Mouse (Mus musculus): ENCODE data around the gene Ndufs2.

- no peak for TF ChIP-seq POLR2A (IDR thresholded peaks at IDR 0.05; ENCODE audit: control insufficient read depth, low read depth, low read length)
- TF ChIP-seq CTCF (IDR thresholded peaks at IDR 0.05; ENCODE audit: control insufficient read depth, insufficient read depth, insufficient replicate concordance, low read depth, low read length): no peak
These were observed 23.3 kb downstream of the Ndufs2 start for GRCm38 (mm10) chr1:171227879-171228278.
